Mouse (Mus musculus): ENCODE data around the gene Stkld1. TPM values are rescaled to one million over a fixed set of nuclear protein-coding genes. Genes with fewer than 3 reads are reported as not detected.

The Stkld1 gene
- 0.37 TPM for polyA plus RNA-seq (2017; shearing (Covaris generic))

GRCm38 (mm10) chr2:26933304-26934055 lies at the start of gene Stkld1, which contains the start of gene Surf4:
Stkld1 (plus strand) TSS chr2:26934047.
Surf4 (minus strand) TSS chr2:26933928.

GRCm38 (mm10) chr2:26902467-26903220 lies 31.2 kb upstream of the Stkld1 start, which contains the start of gene Surf6:
Surf6 (minus strand) TSS chr2:26902879.

GRCm38 (mm10) chr2:26910124-26910993 lies 23.5 kb upstream of the Stkld1 start, which contains the start of the genes Med22 and Rpl7a:
Med22 (minus strand) TSS chr2:26910677.
Rpl7a (plus strand) TSS chr2:26910764.

GRCm38 (mm10) chr2:26915927-26916728 lies 17.7 kb upstream of the Stkld1 start, which contains the start of the genes Surf2 and Surf1:
Surf2 (plus strand) TSS chr2:26916367.
Surf1 (minus strand) TSS chr2:26916530.

GRCm38 (mm10) chr2:26963923-26964723 lies 30.3 kb downstream of the Stkld1 start, which contains the start of gene Rexo4:
Rexo4 (minus strand) TSS chr2:26964386.

GRCm38 (mm10) chr2:26973116-26973515 lies 39.3 kb downstream of the Stkld1 start, which contains the start of gene Adamts13:
Adamts13 (plus strand) TSS chr2:26973416.

Other genes with a start within 250 kb of the Stkld1 start
- gene Abo, start 69.1 kb upstream of the Stkld1 start, polyA plus RNA-seq (2017; shearing (Covaris generic)), result not detected
- gene Surf6, start 31.2 kb upstream of the Stkld1 start, polyA plus RNA-seq (2017; shearing (Covaris generic)), result 41.9 TPM
- gene Med22, start 23.4 kb upstream of the Stkld1 start, polyA plus RNA-seq (2017; shearing (Covaris generic)), result 29.2 TPM
- 243 TPM for gene Rpl7a, start 23.3 kb upstream of the Stkld1 start, polyA plus RNA-seq (2017; shearing (Covaris generic))
- 74.5 TPM for gene Surf2, start 17.7 kb upstream of the Stkld1 start, polyA plus RNA-seq (2017; shearing (Covaris generic))
- gene Surf1, start 17.5 kb upstream of the Stkld1 start, polyA plus RNA-seq (2017; shearing (Covaris generic)), result 98.5 TPM
- 157 TPM for gene Surf4, start 119 bp upstream of the Stkld1 start, polyA plus RNA-seq (2017; shearing (Covaris generic))
- gene Rexo4, start 30.3 kb downstream of the Stkld1 start, polyA plus RNA-seq (2017; shearing (Covaris generic)), result 75.0 TPM
- gene Adamts13, start 39.4 kb downstream of the Stkld1 start, polyA plus RNA-seq (2017; shearing (Covaris generic)), result 0.07 TPM
- 37.7 TPM for gene Cacfd1, start 75.9 kb downstream of the Stkld1 start, polyA plus RNA-seq (2017; shearing (Covaris generic))
- 0.95 TPM for gene Slc2a6, start 94.0 kb downstream of the Stkld1 start, polyA plus RNA-seq (2017; shearing (Covaris generic))
- not detected for gene Mymk, start 138.1 kb downstream of the Stkld1 start, polyA plus RNA-seq (2017; shearing (Covaris generic))
- gene Adamtsl2, start 145.3 kb downstream of the Stkld1 start, polyA plus RNA-seq (2017; shearing (Covaris generic)), result 0.74 TPM
- gene Fam163b, start 208.4 kb downstream of the Stkld1 start, polyA plus RNA-seq (2017; shearing (Covaris generic)), result 0.55 TPM
- not detected for gene Dbh, start 231.2 kb downstream of the Stkld1 start, polyA plus RNA-seq (2017; shearing (Covaris generic))